Mouse (Mus musculus): ENCODE data around the gene Eps8l1. TPM values are rescaled to one million over a fixed set of nuclear protein-coding genes. Genes with fewer than 3 reads are reported as not detected.

Gene Eps8l1
- total RNA-seq, 2 experiments from 2014 or later = 2.1 to 3.4 TPM

Small RNA genes within 50 kb of the gene (microRNA-seq; reads per million reads assigned to microRNA genes)
- gene Gm24605 = 0 reads per million in 2 experiments

Other genes starting within 250 kb of the Eps8l1 start
- 1 to 10 TPM in 1 of 2 experiments, under 1 TPM in 1; 0.69 to 1.3 TPM for gene Lilra5, start 222.9 kb upstream of the Eps8l1 start, total RNA-seq (2021)
- under 1 TPM; 0.18 to 0.30 TPM for gene Ncr1, start 123.0 kb upstream of the Eps8l1 start, total RNA-seq (2021)
- under 1 TPM; 0.21 to 0.50 TPM for gene Gp6, start 62.9 kb upstream of the Eps8l1 start, total RNA-seq (2021)
- gene Rdh13, start 15.0 kb upstream of the Eps8l1 start, total RNA-seq (2021) = 10 to 100 TPM; 33.1 to 40.5 TPM
- gene Ppp1r12c, start 41.0 kb downstream of the Eps8l1 start, total RNA-seq (2021) = 10 to 100 TPM; 54.6 to 62.1 TPM
- gene Tnnt1, start 55.7 kb downstream of the Eps8l1 start, total RNA-seq (2021) = 10 to 100 TPM; 20.9 to 22.2 TPM
- gene Tnni3, start 63.6 kb downstream of the Eps8l1 start, total RNA-seq (2021) = over 10,000 TPM; 10,363 to 11,433 TPM
- gene Dnaaf3, start 71.8 kb downstream of the Eps8l1 start, total RNA-seq (2021) = 1 to 10 TPM; 2.0 to 2.5 TPM
- gene Syt5, start 86.9 kb downstream of the Eps8l1 start, total RNA-seq (2021) = 1 to 10 TPM in 1 of 2 experiments, under 1 TPM in 1; 0.36 to 1.3 TPM
- gene Ptprh, start 143.4 kb downstream of the Eps8l1 start, total RNA-seq (2021) = not detected
- 1 to 10 TPM; 3.8 to 6.5 TPM for gene Tmem86b, start 170.7 kb downstream of the Eps8l1 start, total RNA-seq (2021)
- gene Ppp6r1, start 198.3 kb downstream of the Eps8l1 start, total RNA-seq (2021) = 10 to 100 TPM; 69.2 to 70.4 TPM
- gene Hspbp1, start 224.4 kb downstream of the Eps8l1 start, total RNA-seq (2021) = 10 to 100 TPM; 33.8 to 38.5 TPM
- 1 to 10 TPM; 1.1 to 1.2 TPM for gene Brsk1, start 229.9 kb downstream of the Eps8l1 start, total RNA-seq (2021)

Measured in heart, adult 18-20 months (tissue).